Mouse (Mus musculus) lung, postnatal 0 days (tissue): ENCODE measurements around the gene Pdia4. TPM values are rescaled to one million over a fixed set of nuclear protein-coding genes. Genes with fewer than 3 reads are reported as not detected.
A peak's percentile ranks its signal among the peaks of the same experiment; 100 is the strongest.

Experiments
- ATAC-seq: fragments of 200-750 bp; cut with Nextera tagmentation; 2 replicates; pipeline ENCODE4 v1.8.0; 2017; ENCODE audit warnings: moderate library complexity
- DNase-seq: peaks from one replicate; pipeline ENCODE4 v3.0.0-alpha.2; 2016; ENCODE audit warnings: low spot score
- H3K27ac ChIP-seq: fragments of 300-500 bp; sonication (generic); 2 replicates; pipeline ENCODE4 v1.5.1; 2014; ENCODE audit warnings: antibody characterized with exemption, mild to moderate bottlenecking, low read length, mixed read lengths
- H3K27me3 ChIP-seq: fragments of 300-500 bp; sonication (generic); replicated peaks from 2 replicates; pipeline ENCODE4 v1.6.1; 2014; ENCODE audit warnings: low read length, mixed read lengths; ENCODE audit not compliant: insufficient read depth
- H3K36me3 ChIP-seq: fragments of 300-500 bp; sonication (generic); 2 replicates; pipeline ENCODE4 v1.6.1; 2014; ENCODE audit warnings: low read length, mixed read lengths; ENCODE audit not compliant: insufficient read depth
- H3K4me1 ChIP-seq: fragments of 300-500 bp; sonication (generic); 2 replicates; pipeline ENCODE4 v1.6.1; 2014; ENCODE audit warnings: antibody characterized with exemption, low read depth, low read length, mixed read lengths; ENCODE audit not compliant: insufficient read depth
- H3K4me2 ChIP-seq: fragments of 300-500 bp; sonication (generic); replicated peaks from 2 replicates; pipeline ENCODE4 v1.6.1; 2014; ENCODE audit warnings: low read depth, mild to moderate bottlenecking, low read length, moderate library complexity, mixed read lengths
- H3K4me3 ChIP-seq: fragments of 300-500 bp; sonication (generic); 2 replicates; pipeline ENCODE4 v1.5.1; 2014; ENCODE audit warnings: low read depth, low read length
- H3K9ac ChIP-seq: fragments of 300-500 bp; sonication (generic); replicated peaks from 2 replicates; pipeline ENCODE4 v1.6.1; 2014; ENCODE audit warnings: low read depth, mild to moderate bottlenecking
- H3K9me3 ChIP-seq: fragments of 300-500 bp; sonication (generic); 2 replicates; pipeline ENCODE4 v1.6.1; 2016; ENCODE audit warnings: low read length, mixed read lengths
- CTCF ChIP-seq: IDR thresholded peaks from 2 replicates; pipeline ENCODE4 v1.5.1; 2016; ENCODE audit warnings: antibody characterized with exemption, mild to moderate bottlenecking
- EP300 ChIP-seq: IDR thresholded peaks from 2 replicates; pipeline ENCODE4 v1.6.1; 2016; ENCODE audit warnings: antibody characterized with exemption, mild to moderate bottlenecking, control low read depth
- WGBS: fragments of 180-500 bp; shearing (Covaris S2); extraction: QIAGEN DNeasy Blood & Tissue Kit; methylation state at CpG from one replicate; pipeline ENCODE4 v1.1.7; 2014; 5-methylcytosine and 5-hydroxymethylcytosine counted together
- polyA plus RNA-seq: library from polyadenylated mRNA; unstranded; fragments of >200 nt; fragmentation: Nextera tagmentation; extraction: Ambion mirVana; gene quantifications from 2 replicates; pipeline ENCODE4 v1.2.1, GENCODE M21; 2015

Pdia4 gene
- polyA plus RNA-seq, 1 experiment from 2014 or later, result 98.0 TPM

GRCm38 (mm10) chr6:47837630-47838029 lies 24.4 kb upstream of the Pdia4 start:
- H3K4me1 ChIP-seq, result no peaks in the 10 kb centered on the region; the same call in 1 of the 2 replicates
- DNase-seq, result no peak
- no peak overlapping the region for H3K4me3 ChIP-seq
- 36% methylated on average over 2 of the region's 2 CpGs for WGBS
- H3K27me3 ChIP-seq, result no peaks in the 10 kb centered on the region
- no peak overlapping the region for H3K27ac ChIP-seq
- no peaks in the 10 kb centered on the region for H3K36me3 ChIP-seq
- no peak overlapping the region for H3K9ac ChIP-seq
- no peak for ATAC-seq
- no peaks in the 10 kb centered on the region for H3K9me3 ChIP-seq
- no peak for TF ChIP-seq EP300
- no peak for TF ChIP-seq CTCF
- no peak overlapping the region for H3K4me2 ChIP-seq

- WGBS, result under 1% methylated on average over 49 of the region's 49 CpGs
- TF ChIP-seq CTCF (no peak), EP300 (no peak)
- H3K4me1 ChIP-seq, result no peaks in the 10 kb centered on the region; the same call in 1 of the 2 replicates
- ATAC-seq (peak; percentile 49), DNase-seq (peak; percentile 62)
- H3K27ac ChIP-seq, result peak overlapping the region; percentile 96
- H3K4me2 ChIP-seq, result peak overlapping the region; percentile 62
- no peaks in the 10 kb centered on the region for H3K36me3 ChIP-seq
- H3K4me3 ChIP-seq, result peak overlapping the region; percentile 94
- peak overlapping the region; percentile 89 for H3K9ac ChIP-seq
- no peaks in the 10 kb centered on the region for H3K27me3 ChIP-seq
- H3K9me3 ChIP-seq, result no peaks in the 10 kb centered on the region
These were observed 22.8 kb upstream of the Pdia4 start for GRCm38 (mm10) chr6:47835984-47836521.

GRCm38 (mm10) chr6:47835482-47835983 lies 22.3 kb upstream of the Pdia4 start, which contains the start of gene Zfp398:
Zfp398 (plus strand) TSS chr6:47835661.
- H3K9me3 ChIP-seq, result no peaks in the 10 kb centered on the region
- DNase-seq (peak; percentile 97), ATAC-seq (peak; percentile 96)
- H3K4me2 ChIP-seq, result peak within 1 kb of the TSS; percentile 62
- H3K27me3 ChIP-seq, result no peaks in the 10 kb centered on the region
- under 1% methylated on average over 51 of the region's 52 CpGs for WGBS
- TF ChIP-seq CTCF, result peak; percentile 99
- no peak for TF ChIP-seq EP300
- peak within 1 kb of the TSS; percentile 89 for H3K9ac ChIP-seq
- H3K36me3 ChIP-seq, result no peaks in the 10 kb centered on the region
- peak within 1 kb of the TSS; percentile 94 for H3K4me3 ChIP-seq
- peak within 1 kb of the TSS; percentile 96 for H3K27ac ChIP-seq
- no peaks in the 10 kb centered on the region; the same call in 1 of the 2 replicates for H3K4me1 ChIP-seq

- Histone ChIP-seq H3K4me2 (no peak overlapping the region), H3K27ac (no peak overlapping the region), H3K27me3 (no peaks in the 10 kb centered on the region), H3K4me1 (no peaks in the 10 kb centered on the region), H3K9ac (no peak overlapping the region), H3K9me3 (no peaks in the 10 kb centered on the region), H3K4me3 (no peak overlapping the region), H3K36me3 (no peaks in the 10 kb centered on the region)
- no peak for DNase-seq
- TF ChIP-seq EP300, result no peak
- WGBS, result 80% methylated on average over 1 of the region's 1 CpGs
- ATAC-seq, result no peak
These were observed 19.0 kb upstream of the Pdia4 start for GRCm38 (mm10) chr6:47832220-47832619.

GRCm38 (mm10) chr6:47830104-47831078 lies 17.2 kb upstream of the Pdia4 start, which contains the start of gene Zfp786:
Zfp786 (minus strand) TSS chr6:47830867.
- Histone ChIP-seq H3K27me3 (no peaks in the 10 kb centered on the region), H3K36me3 (no peaks in the 10 kb centered on the region), H3K9me3 (no peaks in the 10 kb centered on the region), H3K4me3 (peak within 1 kb of the TSS; percentile 82), H3K9ac (peak within 1 kb of the TSS; percentile 65), H3K4me1 (no peaks in the 10 kb centered on the region), H3K4me2 (peak within 1 kb of the TSS; percentile 70), H3K27ac (peak within 1 kb of the TSS; percentile 49; the same call in 1 of the 2 replicates)
- ATAC-seq (peak; percentile 95), DNase-seq (peak; percentile 93)
- TF ChIP-seq EP300 (no peak), CTCF (peak; percentile 99)
- WGBS, result 2% methylated on average over 50 of the region's 64 CpGs

GRCm38 (mm10) chr6:47828950-47829349 lies 15.7 kb upstream of the Pdia4 start:
- H3K27me3 ChIP-seq, result no peaks in the 10 kb centered on the region

More at GRCm38 (mm10) chr6:47828950-47829349, 15.7 kb upstream of the Pdia4 start:
- H3K4me3 ChIP-seq, result no peak overlapping the region
- ATAC-seq (peak; percentile 47), DNase-seq (peak; percentile 89)
- H3K4me1 ChIP-seq, result no peaks in the 10 kb centered on the region
- no peak overlapping the region for H3K9ac ChIP-seq
- H3K27ac ChIP-seq, result no peak overlapping the region
- no peaks in the 10 kb centered on the region for H3K36me3 ChIP-seq
- WGBS, result 18% methylated on average over 1 of the region's 1 CpGs
- no peaks in the 10 kb centered on the region for H3K9me3 ChIP-seq
- TF ChIP-seq CTCF (peak; percentile 80), EP300 (no peak)
- no peak overlapping the region for H3K4me2 ChIP-seq
